Mouse (Mus musculus): ENCODE results near the gene Wwox. TPM values are rescaled to one million over a fixed set of nuclear protein-coding genes. Genes with fewer than 3 reads are reported as not detected.

Wwox gene
- polyA plus RNA-seq, 1 experiment, result not detected

- Histone ChIP-seq H3K27ac (ENCODE audit: insufficient read depth, low read depth, low read length) (no peak overlapping the region), H3K4me3 (ENCODE audit: insufficient read depth, low read depth, low read length) (no peak overlapping the region), H3K4me1 (ENCODE audit: control insufficient read depth, insufficient read depth, low read length) (no peaks in the 10 kb centered on the region)
- TF ChIP-seq POLR2A (IDR thresholded peaks at IDR 0.05; ENCODE audit: insufficient read depth, low read depth, low read length), result no peak
- no peak for TF ChIP-seq CTCF (IDR thresholded peaks at IDR 0.05; ENCODE audit: insufficient read depth, low read depth, low read length)
- WGBS, result 78% methylated on average over 4 of the region's 4 CpGs
These were observed 607.0 kb downstream of the Wwox start for GRCm38 (mm10) chr8:115046496-115046895.

- TF ChIP-seq CTCF (IDR thresholded peaks at IDR 0.05; ENCODE audit: insufficient read depth, low read depth, low read length) (no peak), POLR2A (IDR thresholded peaks at IDR 0.05; ENCODE audit: insufficient read depth, low read depth, low read length) (no peak)
- Histone ChIP-seq H3K4me1 (ENCODE audit: control insufficient read depth, insufficient read depth, low read length) (no peaks in the 10 kb centered on the region), H3K4me3 (ENCODE audit: insufficient read depth, low read depth, low read length) (no peak overlapping the region), H3K27ac (ENCODE audit: insufficient read depth, low read depth, low read length) (no peak overlapping the region)
- 93% methylated on average over 12 of the region's 12 CpGs for WGBS
These were observed 618.9 kb downstream of the Wwox start for GRCm38 (mm10) chr8:115058193-115058835.

- WGBS, result 94% methylated on average over 5 of the region's 5 CpGs
- Histone ChIP-seq H3K27ac (ENCODE audit: insufficient read depth, low read depth, low read length) (no peak overlapping the region), H3K4me3 (ENCODE audit: insufficient read depth, low read depth, low read length) (no peak overlapping the region), H3K4me1 (ENCODE audit: control insufficient read depth, insufficient read depth, low read length) (no peaks in the 10 kb centered on the region)
- TF ChIP-seq POLR2A (IDR thresholded peaks at IDR 0.05; ENCODE audit: insufficient read depth, low read depth, low read length) (no peak), CTCF (IDR thresholded peaks at IDR 0.05; ENCODE audit: insufficient read depth, low read depth, low read length) (no peak)
These were observed 624.2 kb downstream of the Wwox start for GRCm38 (mm10) chr8:115063623-115064022.

- TF ChIP-seq POLR2A (IDR thresholded peaks at IDR 0.05; ENCODE audit: insufficient read depth, low read depth, low read length), result no peak
- no peak for TF ChIP-seq CTCF (IDR thresholded peaks at IDR 0.05; ENCODE audit: insufficient read depth, low read depth, low read length)
These were observed 625.2 kb downstream of the Wwox start for GRCm38 (mm10) chr8:115064691-115065090.

GRCm38 (mm10) chr8:115065386-115065785, 625.9 kb downstream of the Wwox start:
- 83% methylated on average over 7 of the region's 7 CpGs for WGBS
- no peaks in the 10 kb centered on the region for H3K4me1 ChIP-seq (ENCODE audit: control insufficient read depth, insufficient read depth, low read length)
- H3K27ac ChIP-seq (ENCODE audit: insufficient read depth, low read depth, low read length), result no peak overlapping the region
- TF ChIP-seq CTCF (IDR thresholded peaks at IDR 0.05; ENCODE audit: insufficient read depth, low read depth, low read length), result no peak
- TF ChIP-seq POLR2A (IDR thresholded peaks at IDR 0.05; ENCODE audit: insufficient read depth, low read depth, low read length), result no peak
- no peak overlapping the region for H3K4me3 ChIP-seq (ENCODE audit: insufficient read depth, low read depth, low read length)

More at GRCm38 (mm10) chr8:115064691-115065090, 625.2 kb downstream of the Wwox start:
- no peak overlapping the region for H3K4me3 ChIP-seq (ENCODE audit: insufficient read depth, low read depth, low read length)
- H3K4me1 ChIP-seq (ENCODE audit: control insufficient read depth, insufficient read depth, low read length), result no peaks in the 10 kb centered on the region
- WGBS, result 94% methylated on average over 15 of the region's 15 CpGs
- H3K27ac ChIP-seq (ENCODE audit: insufficient read depth, low read depth, low read length), result no peak overlapping the region

GRCm38 (mm10) chr8:115066550-115067058, 627.1 kb downstream of the Wwox start:
- TF ChIP-seq CTCF (IDR thresholded peaks at IDR 0.05; ENCODE audit: insufficient read depth, low read depth, low read length) (no peak), POLR2A (IDR thresholded peaks at IDR 0.05; ENCODE audit: insufficient read depth, low read depth, low read length) (no peak)
- 94% methylated on average over 8 of the region's 8 CpGs for WGBS
- H3K4me1 ChIP-seq (ENCODE audit: control insufficient read depth, insufficient read depth, low read length), result no peaks in the 10 kb centered on the region
- no peak overlapping the region for H3K27ac ChIP-seq (ENCODE audit: insufficient read depth, low read depth, low read length)
- no peak overlapping the region for H3K4me3 ChIP-seq (ENCODE audit: insufficient read depth, low read depth, low read length)

GRCm38 (mm10) chr8:115068723-115069122, 629.3 kb downstream of the Wwox start:
- H3K4me3 ChIP-seq (ENCODE audit: insufficient read depth, low read depth, low read length), result no peak overlapping the region
- no peaks in the 10 kb centered on the region for H3K4me1 ChIP-seq (ENCODE audit: control insufficient read depth, insufficient read depth, low read length)
- no peak overlapping the region for H3K27ac ChIP-seq (ENCODE audit: insufficient read depth, low read depth, low read length)
- TF ChIP-seq POLR2A (IDR thresholded peaks at IDR 0.05; ENCODE audit: insufficient read depth, low read depth, low read length) (no peak), CTCF (IDR thresholded peaks at IDR 0.05; ENCODE audit: insufficient read depth, low read depth, low read length) (no peak)
- 90% methylated on average over 5 of the region's 5 CpGs for WGBS

- WGBS, result 67% methylated on average over 3 of the region's 3 CpGs
- Histone ChIP-seq H3K4me3 (ENCODE audit: insufficient read depth, low read depth, low read length) (no peak overlapping the region), H3K4me1 (ENCODE audit: control insufficient read depth, insufficient read depth, low read length) (no peaks in the 10 kb centered on the region), H3K27ac (ENCODE audit: insufficient read depth, low read depth, low read length) (no peak overlapping the region)
- TF ChIP-seq CTCF (IDR thresholded peaks at IDR 0.05; ENCODE audit: insufficient read depth, low read depth, low read length) (no peak), POLR2A (IDR thresholded peaks at IDR 0.05; ENCODE audit: insufficient read depth, low read depth, low read length) (no peak)
These were observed 630.8 kb downstream of the Wwox start for GRCm38 (mm10) chr8:115070225-115070624.

GRCm38 (mm10) chr8:115071231-115071630, 631.8 kb downstream of the Wwox start:
- TF ChIP-seq POLR2A (IDR thresholded peaks at IDR 0.05; ENCODE audit: insufficient read depth, low read depth, low read length) (no peak), CTCF (IDR thresholded peaks at IDR 0.05; ENCODE audit: insufficient read depth, low read depth, low read length) (no peak)
- no peak overlapping the region for H3K27ac ChIP-seq (ENCODE audit: insufficient read depth, low read depth, low read length)
- 98% methylated on average over 12 of the region's 12 CpGs for WGBS

More at GRCm38 (mm10) chr8:115071231-115071630, 631.8 kb downstream of the Wwox start:
- Histone ChIP-seq H3K4me3 (ENCODE audit: insufficient read depth, low read depth, low read length) (no peak overlapping the region), H3K4me1 (ENCODE audit: control insufficient read depth, insufficient read depth, low read length) (no peaks in the 10 kb centered on the region)
